Mouse (Mus musculus): ENCODE measurements around the gene Vmn2r28. TPM values are rescaled to one million over a fixed set of nuclear protein-coding genes. Genes with fewer than 3 reads are reported as not detected.

Vmn2r28 gene
- not detected in 2 replicates for polyA plus RNA-seq (2012; rRNA removed; ENCODE audit: low replicate concordance)

DNA sequence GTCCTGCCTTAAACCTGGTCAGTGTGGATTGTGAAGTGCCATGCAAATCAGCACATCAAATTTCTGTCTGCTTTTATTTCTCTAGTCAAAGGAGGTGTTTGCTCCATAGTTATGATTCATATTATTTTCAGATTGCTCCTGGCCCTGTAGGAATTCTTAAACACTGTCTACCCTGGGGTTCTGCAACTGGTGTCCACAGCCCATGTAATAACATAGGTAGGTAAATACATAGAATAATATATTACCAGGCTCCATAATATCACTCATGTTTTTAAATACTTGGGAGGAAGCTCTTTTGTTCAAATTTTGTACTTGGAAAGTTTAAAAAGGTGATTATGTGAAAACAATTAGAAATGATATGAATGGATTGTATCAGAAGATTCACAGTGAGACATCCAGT, at the start of gene Vmn2r28:
TSS of gene Vmn2r28 (minus strand) at position 101 of the 400 bp plus-strand sequence.

DNA sequence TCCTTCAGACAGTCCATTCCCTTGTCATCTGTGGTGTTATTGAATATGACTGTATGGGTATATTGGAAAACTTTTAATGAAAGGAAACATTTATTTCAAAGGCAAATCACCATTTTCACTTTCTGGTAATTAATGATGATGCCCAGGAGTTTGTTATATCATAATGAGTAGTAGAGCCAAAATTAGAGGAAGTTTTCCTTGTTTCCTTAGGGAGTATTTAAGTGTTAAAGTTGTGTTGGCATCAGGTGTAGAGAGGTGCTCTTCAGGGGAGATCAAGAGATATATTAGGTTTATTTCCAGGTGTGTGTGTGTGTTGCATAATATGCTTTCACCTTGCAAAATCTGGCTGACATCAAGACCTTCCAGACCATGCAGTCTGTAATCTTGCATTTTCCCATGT, 37.1 kb downstream of the Vmn2r28 start, which contains the start of gene Vmn1r59:
TSS of gene Vmn1r59 (minus strand) at position 101 of the 400 bp plus-strand sequence.

Other genes starting within 250 kb of the Vmn2r28 start
- gene Gm5065, start 143.4 kb downstream of the Vmn2r28 start, polyA plus RNA-seq (2012; rRNA removed; ENCODE audit: low replicate concordance): not detected in 2 replicates
- not detected in 2 replicates for gene Nlrp2, start 142.9 kb downstream of the Vmn2r28 start, polyA plus RNA-seq (2012; rRNA removed; ENCODE audit: low replicate concordance)
- not detected in 2 replicates for gene Vmn1r58, start 80.6 kb downstream of the Vmn2r28 start, polyA plus RNA-seq (2012; rRNA removed; ENCODE audit: low replicate concordance)
- not detected in 2 replicates for gene Vmn1r59, start 37.2 kb downstream of the Vmn2r28 start, polyA plus RNA-seq (2012; rRNA removed; ENCODE audit: low replicate concordance)
- not detected in 2 replicates for gene Vmn1r60, start 53.4 kb upstream of the Vmn2r28 start, polyA plus RNA-seq (2012; rRNA removed; ENCODE audit: low replicate concordance)
- not detected in 2 replicates for gene Vmn1r61, start 119.3 kb upstream of the Vmn2r28 start, polyA plus RNA-seq (2012; rRNA removed; ENCODE audit: low replicate concordance)
- gene Vmn1r62, start 179.7 kb upstream of the Vmn2r28 start, polyA plus RNA-seq (2012; rRNA removed; ENCODE audit: low replicate concordance): not detected in 2 replicates

Data from duodenum, adult 2 months (tissue).